Mouse (Mus musculus): Measurements from ENCODE around the gene Poldip3. TPM values are rescaled to one million over a fixed set of nuclear protein-coding genes. Genes with fewer than 3 reads are reported as not detected.
"Not testable (repeated sequence)": the region's sequence is repeated elsewhere in the genome, so short reads cannot be mapped to it uniquely, and the experiment has no call there.

The Poldip3 gene
- polyA plus RNA-seq, 1 experiment from 2014 or later: 161 TPM

- H3K4me3 ChIP-seq (ENCODE audit: low read depth, low read length): no peak overlapping the region
- WGBS: 94% methylated on average over 6 of the region's 6 CpGs
- H3K9ac ChIP-seq (replicated peaks; ENCODE audit: low read length): no peak overlapping the region
- DNase-seq (ENCODE audit: low spot score): no peak
- H3K36me3 ChIP-seq (replicated peaks; ENCODE audit: control insufficient read depth, insufficient read depth, low read depth, low read length): peaks cover 19% of the 10 kb centered on the region
- ATAC-seq (replicated peaks; ENCODE audit: insufficient number of reproducible peaks, low FRiP score, low TSS enrichment, low read depth): no peak
- H3K27me3 ChIP-seq (ENCODE audit: control insufficient read depth, insufficient read depth, low read length): no peaks in the 10 kb centered on the region
- H3K4me2 ChIP-seq (ENCODE audit: low read depth, low read length): no peak overlapping the region
- no peaks in the 10 kb centered on the region for H3K4me1 ChIP-seq (ENCODE audit: control insufficient read depth, insufficient read depth, low read length)
- no peak overlapping the region for H3K27ac ChIP-seq (replicated peaks; ENCODE audit: low read depth, low read length)
- no peaks in the 10 kb centered on the region for H3K9me3 ChIP-seq (replicated peaks; ENCODE audit: control insufficient read depth, low read length)
These were observed 14.5 kb downstream of the Poldip3 start for GRCm38 (mm10) chr15:83134671-83135070.

GRCm38 (mm10) chr15:83129530-83130231 is 19.5 kb downstream of the Poldip3 start:
- no peak overlapping the region for H3K9ac ChIP-seq (replicated peaks; ENCODE audit: low read length)
- DNase-seq (ENCODE audit: low spot score) (no peak), ATAC-seq (replicated peaks; ENCODE audit: insufficient number of reproducible peaks, low FRiP score, low TSS enrichment, low read depth) (no peak)
- no peak overlapping the region for H3K4me3 ChIP-seq (ENCODE audit: low read depth, low read length)
- H3K27me3 ChIP-seq (ENCODE audit: control insufficient read depth, insufficient read depth, low read length): no peaks in the 10 kb centered on the region
- no peak overlapping the region for H3K27ac ChIP-seq (replicated peaks; ENCODE audit: low read depth, low read length)
- no peaks in the 10 kb centered on the region for H3K9me3 ChIP-seq (replicated peaks; ENCODE audit: control insufficient read depth, low read length)
- 96% methylated on average over 7 of the region's 7 CpGs for WGBS
- no peaks in the 10 kb centered on the region for H3K4me1 ChIP-seq (ENCODE audit: control insufficient read depth, insufficient read depth, low read length)
- H3K36me3 ChIP-seq (replicated peaks; ENCODE audit: control insufficient read depth, insufficient read depth, low read depth, low read length): peaks cover 37% of the 10 kb centered on the region
- no peak overlapping the region for H3K4me2 ChIP-seq (ENCODE audit: low read depth, low read length)

- H3K9me3 ChIP-seq (replicated peaks; ENCODE audit: control insufficient read depth, low read length); H3K4me1 ChIP-seq (ENCODE audit: control insufficient read depth, insufficient read depth, low read length); H3K4me2 ChIP-seq (ENCODE audit: low read depth, low read length); ATAC-seq (replicated peaks; ENCODE audit: insufficient number of reproducible peaks, low FRiP score, low TSS enrichment, low read depth); H3K9ac ChIP-seq (replicated peaks; ENCODE audit: low read length); H3K4me3 ChIP-seq (ENCODE audit: low read depth, low read length); DNase-seq (ENCODE audit: low spot score); H3K27me3 ChIP-seq (ENCODE audit: control insufficient read depth, insufficient read depth, low read length); H3K27ac ChIP-seq (replicated peaks; ENCODE audit: low read depth, low read length): not testable (repeated sequence)
- H3K36me3 ChIP-seq (replicated peaks; ENCODE audit: control insufficient read depth, insufficient read depth, low read depth, low read length): peaks cover 28% of the 10 kb centered on the region
- 82% methylated on average over 3 of the region's 3 CpGs for WGBS
These were observed 22.1 kb downstream of the Poldip3 start for GRCm38 (mm10) chr15:83127037-83127436.

DNA sequence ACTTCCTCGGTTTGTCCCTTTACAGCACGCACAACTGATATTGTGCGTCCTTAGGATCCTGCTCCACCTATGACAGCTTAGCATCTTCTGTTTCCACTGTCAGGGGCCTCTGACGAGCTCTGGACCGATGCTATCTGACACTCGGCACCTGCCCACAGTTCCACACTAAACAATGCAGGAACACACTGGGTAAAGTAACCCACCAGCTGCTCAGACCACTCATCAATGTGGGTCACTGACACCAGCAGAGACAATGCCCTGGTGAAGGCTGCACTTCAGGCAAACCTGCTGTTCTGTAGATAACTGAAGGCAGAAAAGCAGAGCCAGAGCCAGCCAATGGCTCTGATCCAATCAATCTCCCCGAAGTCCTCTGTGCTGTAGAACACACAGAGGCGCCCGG is 22.6 kb downstream of the Poldip3 start:
- Histone ChIP-seq H3K27ac (replicated peaks; ENCODE audit: low read depth, low read length) (no peak overlapping the region), H3K36me3 (replicated peaks; ENCODE audit: control insufficient read depth, insufficient read depth, low read depth, low read length) (peaks cover 24% of the 10 kb centered on the region), H3K4me2 (ENCODE audit: low read depth, low read length) (no peak overlapping the region), H3K9ac (replicated peaks; ENCODE audit: low read length) (no peak overlapping the region), H3K27me3 (ENCODE audit: control insufficient read depth, insufficient read depth, low read length) (no peaks in the 10 kb centered on the region), H3K4me3 (ENCODE audit: low read depth, low read length) (no peak overlapping the region), H3K4me1 (ENCODE audit: control insufficient read depth, insufficient read depth, low read length) (no peaks in the 10 kb centered on the region), H3K9me3 (replicated peaks; ENCODE audit: control insufficient read depth, low read length) (no peaks in the 10 kb centered on the region)
- DNase-seq (ENCODE audit: low spot score) (no peak), ATAC-seq (replicated peaks; ENCODE audit: insufficient number of reproducible peaks, low FRiP score, low TSS enrichment, low read depth) (no peak)
- 92% methylated on average over 9 of the region's 9 CpGs for WGBS

DNA sequence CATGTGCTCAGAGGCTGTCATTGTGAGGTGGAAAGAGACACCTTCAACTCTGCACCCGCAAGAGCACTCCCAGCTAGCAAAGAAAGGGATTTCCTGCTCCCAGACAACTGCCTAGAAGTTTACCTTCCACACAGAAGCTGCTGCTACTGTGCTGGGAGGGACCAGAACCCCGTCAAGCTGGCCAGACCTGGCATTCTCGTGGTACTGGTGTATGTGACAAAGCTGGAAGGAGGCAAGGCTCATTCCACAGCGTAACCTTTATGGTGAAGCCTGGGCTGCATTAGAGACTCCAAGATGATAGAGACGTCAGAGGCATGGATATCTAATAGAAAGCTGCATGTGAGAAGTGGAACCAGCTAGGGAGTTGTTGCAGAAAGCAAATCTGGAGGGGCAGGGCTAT is 24.6 kb downstream of the Poldip3 start:
- Histone ChIP-seq H3K9ac (replicated peaks; ENCODE audit: low read length) (no peak overlapping the region), H3K4me3 (ENCODE audit: low read depth, low read length) (no peak overlapping the region), H3K27me3 (ENCODE audit: control insufficient read depth, insufficient read depth, low read length) (no peaks in the 10 kb centered on the region), H3K36me3 (replicated peaks; ENCODE audit: control insufficient read depth, insufficient read depth, low read depth, low read length) (peaks cover 20% of the 10 kb centered on the region), H3K27ac (replicated peaks; ENCODE audit: low read depth, low read length) (no peak overlapping the region), H3K4me1 (ENCODE audit: control insufficient read depth, insufficient read depth, low read length) (no peaks in the 10 kb centered on the region), H3K4me2 (ENCODE audit: low read depth, low read length) (no peak overlapping the region), H3K9me3 (replicated peaks; ENCODE audit: control insufficient read depth, low read length) (no peaks in the 10 kb centered on the region)
- DNase-seq (ENCODE audit: low spot score) (no peak), ATAC-seq (replicated peaks; ENCODE audit: insufficient number of reproducible peaks, low FRiP score, low TSS enrichment, low read depth) (no peak)
- 68% methylated on average over 5 of the region's 5 CpGs for WGBS

DNA sequence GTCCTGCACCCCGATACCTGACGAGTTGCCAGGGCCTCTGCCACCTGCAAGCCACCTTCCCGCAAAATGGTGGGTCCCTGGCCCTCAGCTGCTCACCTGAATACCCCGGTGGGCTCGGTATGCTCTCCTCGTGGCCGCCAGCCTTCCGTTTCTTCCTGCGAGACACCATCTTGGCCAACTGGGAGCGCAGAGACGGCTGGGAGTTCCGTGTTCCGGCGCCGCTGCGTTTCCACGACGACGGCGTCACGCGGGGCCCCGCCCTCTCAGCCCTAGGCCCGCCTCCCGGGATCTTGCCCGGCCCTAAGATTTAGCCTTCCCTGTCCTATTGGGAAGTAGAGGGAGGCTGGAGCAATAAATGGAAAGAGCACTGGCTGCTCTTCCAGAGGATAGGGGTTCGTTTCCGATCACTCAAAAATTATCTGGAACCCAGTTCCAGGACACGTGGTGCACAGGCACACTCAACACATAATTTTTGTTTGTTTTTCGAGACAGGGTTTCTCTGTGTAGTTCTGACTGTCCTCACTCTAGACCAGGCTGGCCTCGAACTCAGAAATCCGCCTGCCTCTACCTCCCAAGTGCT is 26.5 kb downstream of the Poldip3 start, which contains the start of gene Rrp7a:
Gene Rrp7a, minus strand, starts transcription at position 236 of the 580 bp plus-strand sequence.
- Histone ChIP-seq H3K27ac (replicated peaks; ENCODE audit: low read depth, low read length) (peak within 1 kb of the TSS; percentile 41; the same call in 1 of the 2 replicates), H3K9me3 (replicated peaks; ENCODE audit: control insufficient read depth, low read length) (no peaks in the 10 kb centered on the region), H3K36me3 (replicated peaks; ENCODE audit: control insufficient read depth, insufficient read depth, low read depth, low read length) (peaks cover 8% of the 10 kb centered on the region), H3K4me1 (ENCODE audit: control insufficient read depth, insufficient read depth, low read length) (no peaks in the 10 kb centered on the region), H3K27me3 (ENCODE audit: control insufficient read depth, insufficient read depth, low read length) (no peaks in the 10 kb centered on the region), H3K4me2 (ENCODE audit: low read depth, low read length) (peak within 1 kb of the TSS; percentile 70), H3K4me3 (ENCODE audit: low read depth, low read length) (peak within 1 kb of the TSS; percentile 87), H3K9ac (replicated peaks; ENCODE audit: low read length) (peak within 1 kb of the TSS; percentile 71)
- ATAC-seq (replicated peaks; ENCODE audit: insufficient number of reproducible peaks, low FRiP score, low TSS enrichment, low read depth) (peak; percentile 84), DNase-seq (ENCODE audit: low spot score) (peak; percentile 92)
- WGBS: 10% methylated on average over 32 of the region's 32 CpGs

- H3K27me3 ChIP-seq (ENCODE audit: control insufficient read depth, insufficient read depth, low read length): no peaks in the 10 kb centered on the region
- H3K4me1 ChIP-seq (ENCODE audit: control insufficient read depth, insufficient read depth, low read length): no peaks in the 10 kb centered on the region
- peak overlapping the region; percentile 71 for H3K9ac ChIP-seq (replicated peaks; ENCODE audit: low read length)
- ATAC-seq (replicated peaks; ENCODE audit: insufficient number of reproducible peaks, low FRiP score, low TSS enrichment, low read depth): peak; percentile 45
- peaks cover 9% of the 10 kb centered on the region for H3K36me3 ChIP-seq (replicated peaks; ENCODE audit: control insufficient read depth, insufficient read depth, low read depth, low read length)
- peak overlapping the region; percentile 41; the same call in 1 of the 2 replicates for H3K27ac ChIP-seq (replicated peaks; ENCODE audit: low read depth, low read length)
- H3K4me2 ChIP-seq (ENCODE audit: low read depth, low read length): peak overlapping the region; percentile 70
- H3K4me3 ChIP-seq (ENCODE audit: low read depth, low read length): peak overlapping the region; percentile 87
- peak; percentile 64 for DNase-seq (ENCODE audit: low spot score)
- 3% methylated on average over 43 of the region's 43 CpGs for WGBS
- no peaks in the 10 kb centered on the region for H3K9me3 ChIP-seq (replicated peaks; ENCODE audit: control insufficient read depth, low read length)
These were observed 27.2 kb downstream of the Poldip3 start for GRCm38 (mm10) chr15:83121709-83122565.

Measured in embryonic facial prominence, embryonic 11.5 days (tissue).